Mouse (Mus musculus) erythroid progenitor cell, adult 5-6 weeks (primary cell): ENCODE data around the gene Slx4. TPM values are rescaled to one million over a fixed set of nuclear protein-coding genes. Genes with fewer than 3 reads are reported as not detected.

Experiments used
- total RNA-seq, 2 experiments: library from RNA; stranded (forward) in 1 of 2; stranded (reverse) in 1 of 2; fragments of 150-400 nt in 1 of 2; fragments of 186-747, 209-891 nt in 1 of 2; gene quantifications; 2 replicates each; pipeline versions ENCODE4 v1.2.3 to v1.2.4; 2015 to 2017; ENCODE audit warnings: low replicate concordance in 2 of 2

The Slx4 gene
- total RNA-seq, 2 experiments from 2014 or later = 48.2 to 50.1 TPM

Other genes starting within 250 kb of the Slx4 start
- not detected in 2 replicates for gene Olfr15, start 172.9 kb downstream of the Slx4 start, total RNA-seq (2015; ENCODE audit: low replicate concordance)
- gene Olfr15, start 172.9 kb downstream of the Slx4 start, total RNA-seq (2017; ENCODE audit: low replicate concordance) = not detected in 2 replicates
- 0.72 TPM in 1 of 2 replicates, not detected in the other for gene Zfp174, start 156.5 kb downstream of the Slx4 start, total RNA-seq (2015; ENCODE audit: low replicate concordance)
- gene Zfp174, start 156.5 kb downstream of the Slx4 start, total RNA-seq (2017; ENCODE audit: low replicate concordance) = 0.38 TPM in 1 of 2 replicates, not detected in the other
- 30.6 and 47.4 TPM in 2 replicates for gene Naa60, start 131.4 kb downstream of the Slx4 start, total RNA-seq (2015; ENCODE audit: low replicate concordance)
- 17.6 and 25.1 TPM in 2 replicates for gene Naa60, start 131.4 kb downstream of the Slx4 start, total RNA-seq (2017; ENCODE audit: low replicate concordance)
- 4.6 and 9.4 TPM in 2 replicates for gene Zfp597, start 119.2 kb downstream of the Slx4 start, total RNA-seq (2015; ENCODE audit: low replicate concordance)
- gene Zfp597, start 119.2 kb downstream of the Slx4 start, total RNA-seq (2017; ENCODE audit: low replicate concordance) = 7.9 and 10.8 TPM in 2 replicates
- 4.3 TPM in 1 of 2 replicates, not detected in the other for gene Gm20695, start 119.1 kb downstream of the Slx4 start, total RNA-seq (2015; ENCODE audit: low replicate concordance)
- gene Gm20695, start 119.1 kb downstream of the Slx4 start, total RNA-seq (2017; ENCODE audit: low replicate concordance) = not detected in 2 replicates
- not detected in 2 replicates for gene 1700037C18Rik, start 95.1 kb downstream of the Slx4 start, total RNA-seq (2015; ENCODE audit: low replicate concordance)
- 0.64 TPM in 1 of 2 replicates, not detected in the other for gene 1700037C18Rik, start 95.1 kb downstream of the Slx4 start, total RNA-seq (2017; ENCODE audit: low replicate concordance)
- 10.1 and 16.9 TPM in 2 replicates for gene Cluap1, start 95.0 kb downstream of the Slx4 start, total RNA-seq (2015; ENCODE audit: low replicate concordance)
- gene Cluap1, start 95.0 kb downstream of the Slx4 start, total RNA-seq (2017; ENCODE audit: low replicate concordance) = 7.4 and 8.8 TPM in 2 replicates
- gene Nlrc3, start 27.1 kb downstream of the Slx4 start, total RNA-seq (2015; ENCODE audit: low replicate concordance) = 0.84 and 1.1 TPM in 2 replicates
- gene Nlrc3, start 27.1 kb downstream of the Slx4 start, total RNA-seq (2017; ENCODE audit: low replicate concordance) = 0.45 and 1.9 TPM in 2 replicates
- not detected in 2 replicates for gene Dnase1, start 33.2 kb upstream of the Slx4 start, total RNA-seq (2015; ENCODE audit: low replicate concordance)
- gene Dnase1, start 33.2 kb upstream of the Slx4 start, total RNA-seq (2017; ENCODE audit: low replicate concordance) = not detected in 2 replicates
- 16.8 and 17.7 TPM in 2 replicates for gene Trap1, start 74.1 kb upstream of the Slx4 start, total RNA-seq (2015; ENCODE audit: low replicate concordance)
- 17.7 and 24.6 TPM in 2 replicates for gene Trap1, start 74.1 kb upstream of the Slx4 start, total RNA-seq (2017; ENCODE audit: low replicate concordance)
- gene Crebbp, start 210.2 kb upstream of the Slx4 start, total RNA-seq (2015; ENCODE audit: low replicate concordance) = 51.1 and 51.2 TPM in 2 replicates
- 51.4 and 115 TPM in 2 replicates for gene Crebbp, start 210.2 kb upstream of the Slx4 start, total RNA-seq (2017; ENCODE audit: low replicate concordance)